Comparison of ENCODE assay signal across 9 mouse cellular contexts in the genomic region with DNA sequence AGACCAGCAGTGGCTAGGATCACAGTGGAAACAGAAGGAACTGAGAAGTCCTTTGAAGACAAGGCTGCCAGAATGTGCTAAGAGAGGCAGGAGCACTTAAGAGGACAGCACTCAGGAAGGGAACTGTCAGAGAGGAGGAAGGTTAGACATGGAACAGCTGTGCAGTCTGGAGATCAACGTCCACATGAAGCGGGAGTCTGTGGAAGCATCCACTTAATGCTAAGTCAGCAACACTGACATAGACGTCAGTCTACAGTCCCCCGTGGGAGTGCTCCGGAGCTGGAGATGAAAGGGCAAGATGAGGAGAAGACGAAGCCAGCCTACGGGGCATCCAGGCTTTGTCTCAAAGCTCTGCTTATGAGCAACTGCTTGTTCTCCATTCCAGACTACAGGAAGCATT. TPM values are rescaled to one million over a fixed set of nuclear protein-coding genes. Genes with fewer than 3 reads are reported as not detected.
DNase-seq lines count a peak whose midpoint lies in the region; ATAC-seq and TF ChIP-seq lines count a peak whose summit lies in the region.
"Had no signal": no experiment of that assay in that cellular context is flagged by ENCODE, and none has a peak within 500 bp of the region (broad histone marks: within the 10 kb centered on the region; RNA-seq: fewer than 3 reads in every experiment).

No protein-coding gene starts in this region.

- peaks cover 3% of the 10 kb centered on the region; the same call in 1 of the 2 replicates for H3K36me3 ChIP-seq in kidney, embryonic 16.5 days (ENCODE audit: insufficient read depth, low read length)
- H3K36me3 ChIP-seq in neural tube, embryonic 15.5 days = peaks cover 5% of the 10 kb centered on the region

- DNase-seq in layer of hippocampus, adult 2 months (ENCODE audit: low spot score in 2 of 2) = no peak
- DNase-seq in layer of hippocampus, postnatal 10 days (ENCODE audit: low spot score in 2 of 2) = no peak
- DNase-seq in heart, postnatal 14 days = peak; percentile 10 to 18
- no peak for DNase-seq in layer of hippocampus, adult 11-12 months (ENCODE audit: low spot score)
- no peak for DNase-seq in right cerebral cortex, postnatal 25 days
- no peak for DNase-seq in cerebellum, adult 9-10 months
- DNase-seq: adrenal gland, postnatal 10 days had no signal

- no peak overlapping the region for H3K4me2 ChIP-seq in kidney, embryonic 16.5 days (replicated peaks; ENCODE audit: low read depth, low read length)
- no peak overlapping the region for H3K4me2 ChIP-seq in neural tube, embryonic 15.5 days

- peak; percentile 89 for ATAC-seq in kidney, embryonic 16.5 days (ENCODE audit: low FRiP score, low TSS enrichment)
- peak; percentile 31; the same call in 1 of the 2 replicates for ATAC-seq in neural tube, embryonic 15.5 days (ENCODE audit: low FRiP score)

- H3K9ac ChIP-seq in kidney, embryonic 16.5 days (replicated peaks; ENCODE audit: low read length) = no peak overlapping the region
- no peak overlapping the region for H3K9ac ChIP-seq in neural tube, embryonic 15.5 days (replicated peaks)

- no peak overlapping the region for H3K4me3 ChIP-seq in layer of hippocampus, adult 2 months
- no peak overlapping the region for H3K4me3 ChIP-seq in kidney, embryonic 16.5 days (ENCODE audit: low read length)
- no peak overlapping the region for H3K4me3 ChIP-seq in neural tube, embryonic 15.5 days (replicated peaks)

- no peaks in the 10 kb centered on the region for H3K27me3 ChIP-seq in kidney, embryonic 16.5 days (ENCODE audit: insufficient read depth, low read length)
- H3K27me3 ChIP-seq in neural tube, embryonic 15.5 days (replicated peaks) = no peaks in the 10 kb centered on the region

- no peaks in the 10 kb centered on the region for H3K9me3 ChIP-seq in kidney, embryonic 16.5 days (ENCODE audit: low read length)
- H3K9me3 ChIP-seq in neural tube, embryonic 15.5 days (replicated peaks) = no peaks in the 10 kb centered on the region

- intact Hi-C loops in heart, postnatal 14 days (cut with DNase I) = no loop called here

- H3K27ac ChIP-seq in layer of hippocampus, adult 2 months = peak overlapping the region; percentile 7; the same call in 1 of the 2 replicates
- H3K27ac ChIP-seq in kidney, embryonic 16.5 days (ENCODE audit: low read length) = peak overlapping the region; percentile 13
- H3K27ac ChIP-seq in neural tube, embryonic 15.5 days (replicated peaks) = no peak overlapping the region

- no peak for TF ChIP-seq CTCF in layer of hippocampus, adult 2 months (conservative IDR thresholded peaks at IDR 0.05)

- H3K4me1 ChIP-seq in kidney, embryonic 16.5 days (ENCODE audit: insufficient read depth, low read length) = peaks cover 16% of the 10 kb centered on the region; the same call in 1 of the 2 replicates
- H3K4me1 ChIP-seq in neural tube, embryonic 15.5 days = peaks cover 19% of the 10 kb centered on the region

- 11% methylated on average over 7 of the region's 7 CpGs for WGBS in kidney, embryonic 16.5 days
- 42% methylated on average over 7 of the region's 7 CpGs for WGBS in neural tube, embryonic 15.5 days

RNA-seq across cellular contexts. Expression of gene Ap1ar, which starts 10.2 kb away (rescaled TPM):
- 10 to 100 TPM; 77.9 to 83.1 TPM for total RNA-seq in layer of hippocampus, adult 2 months (2021)
- total RNA-seq in layer of hippocampus, postnatal 10 days (2021) = 10 to 100 TPM; 76.8 to 82.4 TPM
- 10 to 100 TPM; 16.0 to 16.7 TPM for total RNA-seq in heart, postnatal 14 days (2021)
- polyA plus RNA-seq in kidney, embryonic 16.5 days (2015; fragmentation: Nextera tagmentation; extraction: Ambion mirVana) = 49.3 and 50.9 TPM in 2 replicates
- 94.2 and 105 TPM in 2 replicates for polyA plus RNA-seq in neural tube, embryonic 15.5 days (2015; fragmentation: Nextera tagmentation; extraction: Ambion mirVana)

RNA-seq across cellular contexts. Expression of gene Tifa, which starts 37.5 kb away (rescaled TPM):
- 1 to 10 TPM; 6.2 to 6.9 TPM for total RNA-seq in layer of hippocampus, adult 2 months (2021)
- 1 to 10 TPM; 3.8 to 3.9 TPM for total RNA-seq in layer of hippocampus, postnatal 10 days (2021)
- total RNA-seq in heart, postnatal 14 days (2021) = 1 to 10 TPM; 2.1 to 3.1 TPM
- 4.3 and 5.4 TPM in 2 replicates for polyA plus RNA-seq in kidney, embryonic 16.5 days (2015; fragmentation: Nextera tagmentation; extraction: Ambion mirVana)
- 3.6 and 6.0 TPM in 2 replicates for polyA plus RNA-seq in neural tube, embryonic 15.5 days (2015; fragmentation: Nextera tagmentation; extraction: Ambion mirVana)

RNA-seq across cellular contexts. Expression of gene Alpk1, which starts 46.8 kb away (rescaled TPM):
- 10 to 100 TPM in 1 of 2 experiments, 1 to 10 TPM in 1; 10.0 to 11.0 TPM for total RNA-seq in layer of hippocampus, adult 2 months (2021)
- 1 to 10 TPM; 7.9 to 9.2 TPM for total RNA-seq in layer of hippocampus, postnatal 10 days (2021)
- 1 to 10 TPM; 2.9 to 5.2 TPM for total RNA-seq in heart, postnatal 14 days (2021)
- 1.2 TPM in 2 replicates for polyA plus RNA-seq in kidney, embryonic 16.5 days (2015; fragmentation: Nextera tagmentation; extraction: Ambion mirVana)
- polyA plus RNA-seq in neural tube, embryonic 15.5 days (2015; fragmentation: Nextera tagmentation; extraction: Ambion mirVana) = 0.61 and 0.96 TPM in 2 replicates

Comparison
In these comparisons a context has a peak if more than half of its experiments do, and no peak if none do; other contexts are left out.
1. DNase-seq: peak in heart, postnatal 14 days (2 of 2); none in layer of hippocampus, adult 2 months (0 of 2), layer of hippocampus, postnatal 10 days (0 of 2), layer of hippocampus, adult 11-12 months (single experiment), right cerebral cortex, postnatal 25 days (single experiment) and cerebellum, adult 9-10 months (single experiment).
2. RNA of gene Ap1ar, which starts 10.2 kb away (total RNA-seq): 77.9 to 83.1 TPM in layer of hippocampus, adult 2 months and 76.8 to 82.4 TPM in layer of hippocampus, postnatal 10 days; 16.0 to 16.7 TPM in heart, postnatal 14 days; every median in the first group is over 4 times any median in the second.